Mouse (Mus musculus) megakaryocyte, embryonic 14.5 days (primary cell): ENCODE measurements around the gene Gpr152.

Experiments used
- FLI1 ChIP-seq: IDR thresholded peaks from 2 replicates; pipeline ENCODE4 v1.6.1; 2012; ENCODE audit warnings: low read length, inconsistent platforms, mixed read lengths
- GATA1 ChIP-seq: IDR thresholded peaks from 3 replicates; pipeline ENCODE4 v1.6.1; 2012; ENCODE audit warnings: mixed read lengths, low read length, inconsistent platforms, borderline replicate concordance

GRCm38 (mm10) chr19:4142416-4143173 is 3.0 kb downstream of the Gpr152 start:
- TF ChIP-seq FLI1, result no peak
- TF ChIP-seq GATA1, result no peak
